Mouse (Mus musculus) limb, embryonic 14.5 days (tissue): ENCODE results near the gene Gm21992. TPM values are rescaled to one million over a fixed set of nuclear protein-coding genes. Genes with fewer than 3 reads are reported as not detected.

Source experiments
- ATAC-seq: fragments of 200-750 bp; cut with Nextera tagmentation; 2 replicates; pipeline ENCODE4 v1.8.0; 2017; ENCODE audit warnings: low read depth, moderate number of reproducible peaks, moderate TSS enrichment; ENCODE audit not compliant: low FRiP score
- DNase-seq: peaks from one replicate; pipeline ENCODE4 v3.0.0-alpha.2; 2015; ENCODE audit warnings: low spot score
- H3K27ac ChIP-seq: fragments of 300-500 bp; sonication (generic); replicated peaks from 2 replicates; pipeline ENCODE4 v1.5.1; 2014; ENCODE audit warnings: low read depth, mild to moderate bottlenecking, low read length, moderate library complexity, mixed read lengths
- H3K27me3 ChIP-seq: fragments of 300-500 bp; sonication (generic); 2 replicates; pipeline ENCODE4 v1.6.1; 2014; ENCODE audit warnings: low read length, mixed read lengths; ENCODE audit not compliant: control insufficient read depth, insufficient read depth
- H3K36me3 ChIP-seq: fragments of 300-500 bp; sonication (generic); 2 replicates; pipeline ENCODE4 v1.6.1; 2014; ENCODE audit warnings: mild to moderate bottlenecking, low read length, moderate library complexity, mixed read lengths; ENCODE audit not compliant: control insufficient read depth, insufficient read depth
- H3K4me1 ChIP-seq: fragments of 300-500 bp; sonication (generic); 2 replicates; pipeline ENCODE4 v1.6.1; 2014; ENCODE audit warnings: antibody characterized with exemption, low read length, mixed read lengths; ENCODE audit not compliant: control insufficient read depth, insufficient read depth
- H3K4me2 ChIP-seq: fragments of 300-500 bp; sonication (generic); replicated peaks from 2 replicates; pipeline ENCODE4 v1.6.1; 2014; ENCODE audit warnings: low read depth, mild to moderate bottlenecking, low read length, moderate library complexity; ENCODE audit not compliant: severe bottlenecking
- H3K4me3 ChIP-seq: fragments of 300-500 bp; sonication (generic); replicated peaks from 2 replicates; pipeline ENCODE4 v1.5.1; 2014; ENCODE audit warnings: low read length
- H3K9ac ChIP-seq: fragments of 300-500 bp; sonication (generic); 2 replicates; pipeline ENCODE4 v1.6.1; 2014; ENCODE audit warnings: mild to moderate bottlenecking, low read depth, low read length, moderate library complexity; ENCODE audit not compliant: severe bottlenecking
- H3K9me3 ChIP-seq: fragments of 300-500 bp; sonication (generic); 2 replicates; pipeline ENCODE4 v1.6.1; 2016; ENCODE audit warnings: low read length; ENCODE audit not compliant: control insufficient read depth
- POLR2A ChIP-seq: fragments of 200-500 bp; IDR thresholded peaks from 2 replicates; pipeline ENCODE4 v1.8.0; 2012; ENCODE audit warnings: inconsistent platforms, mild to moderate bottlenecking, moderate library complexity, borderline replicate concordance; ENCODE audit not compliant: insufficient read depth, insufficient read length; ENCODE audit errors: extremely low read depth
- WGBS: fragments of 180-500 bp; shearing (Covaris S2); extraction: QIAGEN DNeasy Blood & Tissue Kit; methylation state at CpG from one replicate; pipeline ENCODE4 v1.1.7; 2014; 5-methylcytosine and 5-hydroxymethylcytosine counted together
- polyA plus RNA-seq, 2 experiments: library from polyadenylated mRNA; depleted of rRNA in 1 of 2; stranded (reverse) in 1 of 2; unstranded in 1 of 2; fragments of >200 nt; fragmentation: Nextera tagmentation in 1 of 2; extraction: Ambion mirVana in 1 of 2; gene quantifications; 2 replicates each; pipeline versions ENCODE4 v1.2.1 to v1.2.3; 2012 to 2014

Gm21992 gene
- polyA plus RNA-seq, 2 experiments = 15.5 to 36.0 TPM

GRCm38 (mm10) chr19:4802691-4803091 is 8.7 kb downstream of the Gm21992 start:
- H3K27ac ChIP-seq = no peak overlapping the region
- peak; percentile 34; the same call in 1 of the 2 replicates for ATAC-seq
- WGBS = 97% methylated on average over 4 of the region's 7 CpGs

GRCm38 (mm10) chr19:4799083-4799482 is 12.3 kb downstream of the Gm21992 start:
- Histone ChIP-seq H3K27ac (no peak overlapping the region), H3K4me2 (no peak overlapping the region), H3K36me3 (peaks cover 66% of the 10 kb centered on the region), H3K4me3 (no peak overlapping the region), H3K27me3 (no peaks in the 10 kb centered on the region), H3K4me1 (peaks cover 5% of the 10 kb centered on the region; the same call in 1 of the 2 replicates), H3K9ac (no peak overlapping the region), H3K9me3 (no peaks in the 10 kb centered on the region)
- no peak for ATAC-seq
- 97% methylated on average over 5 of the region's 5 CpGs for WGBS
- DNase-seq = no peak
- no peak for TF ChIP-seq POLR2A

More at GRCm38 (mm10) chr19:4802691-4803091, 8.7 kb downstream of the Gm21992 start:
- Histone ChIP-seq H3K9ac (no peak overlapping the region), H3K4me2 (no peak overlapping the region), H3K36me3 (peaks cover 63% of the 10 kb centered on the region), H3K4me1 (no peaks in the 10 kb centered on the region), H3K4me3 (no peak overlapping the region), H3K9me3 (no peaks in the 10 kb centered on the region), H3K27me3 (no peaks in the 10 kb centered on the region)
- no peak for TF ChIP-seq POLR2A
- no peak for DNase-seq

DNA sequence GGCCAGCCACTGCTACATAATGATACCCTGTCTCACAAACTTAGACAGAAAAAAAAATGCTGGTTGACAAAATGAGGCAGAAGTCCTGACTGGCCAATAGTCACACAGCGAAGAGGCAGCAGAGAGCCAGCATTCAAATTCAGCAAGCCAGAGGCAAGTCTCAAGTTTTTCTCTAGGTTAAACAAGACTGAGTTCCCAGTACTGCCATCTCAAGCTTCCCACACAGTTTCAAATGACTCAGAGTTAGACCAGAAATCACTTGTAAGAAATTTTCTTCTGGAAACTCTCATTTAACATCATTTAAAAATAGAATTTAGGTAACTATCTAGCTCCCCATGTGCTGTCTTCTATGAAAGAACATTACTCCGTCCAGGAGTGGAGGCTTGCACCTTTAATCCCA is 13.6 kb downstream of the Gm21992 start:
- Histone ChIP-seq H3K27ac (no peak overlapping the region), H3K27me3 (no peaks in the 10 kb centered on the region), H3K4me3 (no peak overlapping the region), H3K9ac (no peak overlapping the region), H3K4me2 (no peak overlapping the region), H3K9me3 (no peaks in the 10 kb centered on the region), H3K4me1 (peaks cover 6% of the 10 kb centered on the region; the same call in 1 of the 2 replicates), H3K36me3 (peaks cover 54% of the 10 kb centered on the region)
- ATAC-seq = no peak
- WGBS = 95% methylated on average over 2 of the region's 2 CpGs
- no peak for DNase-seq
- no peak for TF ChIP-seq POLR2A

GRCm38 (mm10) chr19:4795929-4796328 is 15.5 kb downstream of the Gm21992 start:
- Histone ChIP-seq H3K27me3 (no peaks in the 10 kb centered on the region), H3K4me2 (no peak overlapping the region), H3K4me1 (peaks cover 13% of the 10 kb centered on the region), H3K27ac (no peak overlapping the region), H3K9me3 (no peaks in the 10 kb centered on the region), H3K4me3 (no peak overlapping the region), H3K9ac (no peak overlapping the region), H3K36me3 (peaks cover 47% of the 10 kb centered on the region)
- DNase-seq (no peak), ATAC-seq (no peak)
- 85% methylated on average over 1 of the region's 1 CpGs for WGBS
- no peak for TF ChIP-seq POLR2A

DNA sequence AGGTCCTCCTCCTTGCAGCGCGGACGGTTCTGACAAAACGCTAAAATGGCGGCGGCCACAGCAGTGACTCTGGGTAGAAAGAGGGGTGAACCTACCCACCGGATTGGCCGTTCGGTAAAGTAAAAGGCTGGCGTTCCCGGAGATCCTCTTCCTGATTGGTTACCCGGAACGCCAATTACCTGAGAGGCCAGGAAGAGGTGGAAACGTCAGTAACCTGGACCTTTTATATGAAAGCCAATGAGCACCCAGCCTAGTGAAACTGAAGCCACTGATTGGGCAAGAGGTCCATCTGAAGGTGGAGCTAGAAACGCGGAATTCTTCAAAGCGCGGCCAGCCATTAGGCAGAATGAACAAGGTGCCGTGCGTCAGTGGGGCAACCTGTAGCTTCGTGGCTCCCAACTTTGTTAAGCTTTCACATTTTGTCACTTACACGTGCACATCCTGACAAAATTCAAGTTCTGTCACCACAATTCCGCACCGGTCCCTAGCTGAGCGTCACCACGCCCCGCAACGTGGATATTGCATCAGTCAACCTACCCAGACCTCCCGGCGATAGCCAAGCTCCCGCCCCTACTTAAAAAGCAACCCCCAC is 17.5 kb downstream of the Gm21992 start, which contains the start of gene Rbm4:
Gene Rbm4 (minus strand): TSS at position 71 of the 592 bp plus-strand sequence.
- H3K36me3 ChIP-seq = peaks cover 47% of the 10 kb centered on the region
- peak within 1 kb of the TSS; percentile 71 for H3K9ac ChIP-seq
- peak; percentile 99 for ATAC-seq
- H3K4me3 ChIP-seq = peak within 1 kb of the TSS; percentile 80
- peak; percentile 55; the same call in 1 of the 2 replicates for TF ChIP-seq POLR2A
- H3K27ac ChIP-seq = peak within 1 kb of the TSS; percentile 73
- under 1% methylated on average over 31 of the region's 31 CpGs for WGBS
- H3K4me2 ChIP-seq = peak within 1 kb of the TSS; percentile 72
- peak; percentile 99 for DNase-seq
- peaks cover 23% of the 10 kb centered on the region for H3K4me1 ChIP-seq
- H3K9me3 ChIP-seq = no peaks in the 10 kb centered on the region
- no peaks in the 10 kb centered on the region for H3K27me3 ChIP-seq
